ENCODE assay signal across 24 mouse cellular contexts in genomic region chr8:94571896-94572295, GRCm38 (mm10). TPM values are rescaled to one million over a fixed set of nuclear protein-coding genes. Genes with fewer than 3 reads are reported as not detected.
DNase-seq lines count a peak whose midpoint lies in the region; ATAC-seq and TF ChIP-seq lines count a peak whose summit lies in the region.
"Had no signal": no experiment of that assay in that cellular context is flagged by ENCODE, and none has a peak within 500 bp of the region (broad histone marks: within the 10 kb centered on the region; RNA-seq: fewer than 3 reads in every experiment).

No protein-coding gene starts in this region.

- H3K27me3 ChIP-seq in Patski: no peaks in the 10 kb centered on the region
- H3K27me3 ChIP-seq: embryonic facial prominence, embryonic 15.5 days; forebrain, embryonic 12.5 days; heart, embryonic 13.5 days; limb, embryonic 12.5 days; liver, embryonic 15.5 days; lung, embryonic 15.5 days; midbrain, embryonic 13.5 days had no signal

- DNase-seq in gastrocnemius, adult 18-20 months (ENCODE audit: low spot score): peak; percentile 41
- no peak for DNase-seq in gastrocnemius, adult 8-10 months (ENCODE audit: low spot score in 2 of 2)
- DNase-seq in 3134 (ENCODE audit: extremely low read depth, insufficient read length, low spot score) (peak; percentile 53), 416B (ENCODE audit: low read depth) (peak; percentile 83), Patski (ENCODE audit: low read depth, low spot score) (no peak)
- DNase-seq in left cerebral cortex, adult 18-20 months (ENCODE audit: low spot score in 2 of 2): no peak
- no peak for DNase-seq in testis, postnatal 14 days (ENCODE audit: low spot score)
- DNase-seq: cerebellum, adult 8-10 months; cerebellum, postnatal 25 days; heart, postnatal 10 days; kidney, adult 9 months; kidney, postnatal 14 days; lung, postnatal 36 days; right cerebral cortex, adult 18-20 months; thymus, adult 2 months; thymus, postnatal 4 days had no signal

- ATAC-seq in Patski: peak; percentile 40
- ATAC-seq: intestine, postnatal 0 days; midbrain, embryonic 13.5 days had no signal

- TF ChIP-seq CTCF in Patski (IDR thresholded peaks at IDR 0.05): no peak

- in situ Hi-C loops in Patski (cut with MboI; ENCODE audit: low pct_unique_long_range_greater_than_20kb): no loop called here

- POLR2A ChIA-PET in Patski (lab: Charles Lee): interaction anchor here (1.7 kb wide), 1 partner anchor 40 kb away, joined by 7 read pairs; no protein-coding TSS in a partner anchor

- CTCF ChIA-PET in Patski (lab: Charles Lee): interaction anchor here (2.1 to 3.1 kb wide), 2 partner anchors 12 to 38 kb away, joined by 8 to 10 read pairs; partner anchors contain the start of gene Cpne2

RNA-seq across cellular contexts. Expression of gene Rspry1, which starts 29.8 kb away (rescaled TPM):
- total RNA-seq in gastrocnemius, adult 18-20 months (2021): 1 to 10 TPM; 7.9 TPM
- total RNA-seq in gastrocnemius, adult 8-10 months (2022): 1 to 10 TPM; 7.3 to 8.9 (median 8.2) TPM
- polyA plus RNA-seq in Patski (2021): 25.9 TPM
- 10 to 100 TPM; 27.4 to 29.2 TPM for total RNA-seq in left cerebral cortex, adult 18-20 months (2021)

RNA-seq across cellular contexts. Expression of gene Fam192a, which starts 29.9 kb away (rescaled TPM):
- 10 to 100 TPM; 18.0 to 22.8 TPM for total RNA-seq in gastrocnemius, adult 18-20 months (2021)
- total RNA-seq in gastrocnemius, adult 8-10 months (2022): 10 to 100 TPM; 16.9 to 23.1 (median 18.4) TPM
- 75.9 TPM for polyA plus RNA-seq in Patski (2021)
- total RNA-seq in left cerebral cortex, adult 18-20 months (2021): 10 to 100 TPM; 37.5 to 42.1 TPM

RNA-seq across cellular contexts. Expression of gene Cpne2, which starts 39.1 kb away (rescaled TPM):
- total RNA-seq in gastrocnemius, adult 18-20 months (2021): 10 to 100 TPM in 1 of 2 experiments, 1 to 10 TPM in 1; 5.8 to 10.1 TPM
- total RNA-seq in gastrocnemius, adult 8-10 months (2022): 1 to 10 TPM; 4.3 to 9.8 (median 6.8) TPM
- 51.2 TPM for polyA plus RNA-seq in Patski (2021)
- total RNA-seq in left cerebral cortex, adult 18-20 months (2021): 10 to 100 TPM; 22.3 to 22.7 TPM

Comparison
In these comparisons a context has a peak if more than half of its experiments do, and no peak if none do; other contexts are left out.
1. DNase-seq: peak in gastrocnemius, adult 18-20 months (single experiment), 3134 (single experiment) and 416B (single experiment); none in gastrocnemius, adult 8-10 months (0 of 2), Patski (single experiment), left cerebral cortex, adult 18-20 months (0 of 2) and testis, postnatal 14 days (single experiment).